Mouse (Mus musculus) ES-Bruce4 (cell line): ENCODE measurements around the gene Ankrd65. TPM values are rescaled to one million over a fixed set of nuclear protein-coding genes. Genes with fewer than 3 reads are reported as not detected.

Experiments
- H3K27ac ChIP-seq: 2 replicates; pipeline ENCODE4 v1.5.1; 2012; ENCODE audit warnings: low read length, inconsistent platforms; ENCODE audit not compliant: insufficient read depth
- H3K27me3 ChIP-seq: 2 replicates; pipeline ENCODE4 v1.6.1; 2012; ENCODE audit warnings: mild to moderate bottlenecking, low read length, inconsistent platforms; ENCODE audit not compliant: control insufficient read depth, poor library complexity, insufficient read depth, severe bottlenecking
- H3K36me3 ChIP-seq: 2 replicates; pipeline ENCODE4 v1.6.1; 2012; ENCODE audit warnings: inconsistent platforms, mild to moderate bottlenecking, low read length, moderate library complexity; ENCODE audit not compliant: control insufficient read depth, poor library complexity, insufficient read depth, severe bottlenecking
- H3K4me1 ChIP-seq: one replicate; pipeline ENCODE4 v1.8.1; 2011; ENCODE audit warnings: low read length; ENCODE audit not compliant: control insufficient read depth, insufficient read depth
- H3K4me3 ChIP-seq: 2 replicates; pipeline ENCODE4 v1.5.1; 2011; ENCODE audit warnings: low read depth, mild to moderate bottlenecking, low read length
- H3K9ac ChIP-seq: 2 replicates; pipeline ENCODE4 v1.6.1; 2012; ENCODE audit warnings: low read depth, mild to moderate bottlenecking, inconsistent platforms; ENCODE audit not compliant: poor library complexity, severe bottlenecking
- H3K9me3 ChIP-seq: replicated peaks from 2 replicates; pipeline ENCODE4 v1.6.1; 2012; ENCODE audit warnings: mild to moderate bottlenecking, low read length, inconsistent platforms; ENCODE audit not compliant: control insufficient read depth, poor library complexity, insufficient read depth, severe bottlenecking
- CTCF ChIP-seq: IDR thresholded peaks from one replicate; pipeline ENCODE4 v1.8.1; 2011; ENCODE audit warnings: low read depth, low read length
- EP300 ChIP-seq: IDR thresholded peaks from 2 replicates; pipeline ENCODE4 v1.6.1; 2011; ENCODE audit warnings: low read depth, low read length; ENCODE audit not compliant: insufficient read depth
- POLR2A ChIP-seq: IDR thresholded peaks from one replicate; pipeline ENCODE4 v1.8.1; 2011; ENCODE audit warnings: low read length; ENCODE audit not compliant: insufficient read depth
- polyA plus RNA-seq: library from polyadenylated mRNA; stranded (reverse); fragments of >200 nt; gene quantifications from 2 replicates; pipeline ENCODE4 v1.2.4, GENCODE M21; 2011; ENCODE audit warnings: low read depth; ENCODE audit not compliant: missing spikeins, insufficient read depth, insufficient read length

Gene Ankrd65
- polyA plus RNA-seq, 1 experiment: not detected

DNA sequence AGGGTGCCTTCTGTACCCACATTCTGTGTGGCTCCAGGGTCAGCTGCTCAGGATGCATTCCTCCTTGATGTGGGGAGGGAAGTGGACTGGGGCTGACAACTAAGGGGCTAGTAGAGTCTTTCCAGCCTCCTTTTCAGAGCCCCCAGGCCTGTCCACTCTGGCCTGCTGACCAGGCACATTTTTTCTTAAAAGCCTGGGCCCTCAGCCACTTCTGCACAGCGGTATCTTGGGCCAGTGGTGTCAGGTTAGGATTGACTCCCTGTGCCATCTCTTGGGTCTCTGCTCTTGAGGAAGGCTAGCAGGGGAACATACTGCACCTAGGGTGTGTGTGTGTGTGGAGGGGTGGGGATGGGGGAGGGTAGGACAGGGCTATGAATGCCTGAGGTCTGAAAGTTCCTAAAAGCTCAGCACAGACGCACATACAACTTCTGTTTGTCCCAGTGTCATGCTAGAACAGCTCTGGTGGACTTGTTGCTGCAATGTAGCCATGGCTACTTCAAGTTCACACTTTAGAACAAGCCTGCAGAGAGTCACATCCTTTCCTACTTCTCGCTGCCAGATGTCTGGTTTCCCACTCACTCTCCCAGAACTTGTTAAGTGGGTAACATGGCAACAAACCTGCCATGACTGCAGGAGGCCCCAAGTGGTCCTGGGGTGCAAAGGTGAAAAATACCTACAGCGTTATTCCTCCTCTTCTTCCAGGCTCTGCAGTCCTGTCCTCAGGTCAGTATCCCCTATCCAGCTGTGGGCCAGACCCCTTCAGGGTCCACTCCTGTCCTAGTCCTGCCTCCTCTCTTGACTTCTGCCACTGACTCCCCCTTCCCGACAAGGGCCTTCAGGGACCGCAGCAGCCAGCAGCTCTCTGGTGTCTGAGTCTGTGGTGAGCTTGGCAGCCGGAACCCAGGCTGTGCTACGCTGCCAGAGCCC, 50.1 kb downstream of the Ankrd65 start:
- Histone ChIP-seq H3K4me1 (peaks cover 6% of the 10 kb centered on the region), H3K27me3 (no peaks in the 10 kb centered on the region), H3K9me3 (no peaks in the 10 kb centered on the region), H3K36me3 (no peaks in the 10 kb centered on the region), H3K9ac (peak overlapping the region; percentile 48), H3K27ac (no peak overlapping the region), H3K4me3 (peak overlapping the region; percentile 76)
- TF ChIP-seq CTCF: no peak
- TF ChIP-seq POLR2A: no peak
- TF ChIP-seq EP300: no peak

DNA sequence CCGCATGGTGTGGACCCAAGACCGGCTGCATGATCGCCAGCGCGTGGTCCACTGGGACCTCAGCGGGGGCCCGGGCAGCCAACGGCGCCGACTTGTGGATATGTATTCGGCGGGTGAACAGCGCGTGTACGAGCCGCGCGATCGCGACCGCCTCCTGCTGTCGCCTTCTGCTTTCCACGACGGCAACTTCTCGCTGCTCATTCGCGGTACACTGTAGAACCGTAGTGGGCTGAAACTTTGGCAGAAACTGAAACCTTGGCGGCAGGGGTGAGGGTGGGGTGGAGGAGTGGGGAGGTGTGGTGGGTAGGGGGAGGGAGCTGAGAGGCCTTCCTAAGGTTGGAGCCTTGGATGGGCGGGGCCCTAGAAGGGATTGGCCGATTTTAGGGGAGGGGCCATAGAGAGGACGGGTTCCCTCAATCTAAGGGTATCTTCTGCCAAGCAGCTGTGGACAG, 50.8 kb downstream of the Ankrd65 start:
- H3K4me1 ChIP-seq: peaks cover 6% of the 10 kb centered on the region
- H3K9me3 ChIP-seq: no peaks in the 10 kb centered on the region
- TF ChIP-seq EP300: no peak
- peak; percentile 29 for TF ChIP-seq POLR2A
- TF ChIP-seq CTCF: peak; percentile 1
- H3K9ac ChIP-seq: peak overlapping the region; percentile 48
- no peaks in the 10 kb centered on the region for H3K36me3 ChIP-seq
- no peak overlapping the region for H3K27ac ChIP-seq
- peak overlapping the region; percentile 76 for H3K4me3 ChIP-seq
- no peaks in the 10 kb centered on the region for H3K27me3 ChIP-seq

DNA sequence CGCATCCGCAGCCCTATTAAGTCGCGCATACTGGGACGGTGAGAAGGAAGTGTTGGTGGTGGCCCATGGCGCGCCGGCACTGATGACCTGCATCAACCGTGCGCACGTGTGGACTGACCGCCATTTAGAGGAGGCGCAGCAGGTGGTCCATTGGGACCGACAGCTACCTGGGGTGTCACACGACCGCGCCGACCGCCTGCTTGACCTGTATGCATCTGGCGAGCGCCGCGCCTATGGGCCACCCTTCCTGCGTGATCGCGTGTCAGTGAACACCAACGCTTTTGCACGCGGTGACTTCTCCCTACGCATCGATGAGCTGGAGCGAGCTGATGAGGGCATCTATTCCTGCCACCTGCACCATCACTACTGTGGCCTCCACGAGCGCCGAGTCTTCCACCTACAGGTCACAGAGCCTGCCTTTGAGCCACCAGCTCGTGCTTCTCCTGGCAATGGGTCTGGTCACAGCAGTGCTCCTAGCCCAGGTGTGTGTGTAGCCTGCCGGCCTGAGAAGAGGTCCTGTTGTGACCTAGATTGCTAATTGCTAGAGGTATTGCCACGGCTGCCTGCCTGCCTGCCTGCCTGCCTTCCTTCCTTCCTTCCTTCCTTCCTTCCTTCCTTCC, 51.5 kb downstream of the Ankrd65 start:
- Histone ChIP-seq H3K4me3 (peak overlapping the region; percentile 76), H3K27ac (no peak overlapping the region), H3K9ac (no peak overlapping the region)

GRCm38 (mm10) chr4:155843231-155843630, 53.0 kb downstream of the Ankrd65 start:
- Histone ChIP-seq H3K36me3 (no peaks in the 10 kb centered on the region), H3K4me3 (no peak overlapping the region), H3K27me3 (no peaks in the 10 kb centered on the region), H3K27ac (no peak overlapping the region), H3K9ac (no peak overlapping the region), H3K9me3 (no peaks in the 10 kb centered on the region), H3K4me1 (peaks cover 6% of the 10 kb centered on the region)
- TF ChIP-seq EP300: no peak
- TF ChIP-seq POLR2A: no peak
- TF ChIP-seq CTCF: no peak

More for the DNA sequence above, 51.5 kb downstream of the Ankrd65 start:
- Histone ChIP-seq H3K36me3 (no peaks in the 10 kb centered on the region), H3K4me1 (peaks cover 6% of the 10 kb centered on the region), H3K27me3 (no peaks in the 10 kb centered on the region), H3K9me3 (no peaks in the 10 kb centered on the region)
- no peak for TF ChIP-seq EP300
- no peak for TF ChIP-seq POLR2A
- no peak for TF ChIP-seq CTCF

DNA sequence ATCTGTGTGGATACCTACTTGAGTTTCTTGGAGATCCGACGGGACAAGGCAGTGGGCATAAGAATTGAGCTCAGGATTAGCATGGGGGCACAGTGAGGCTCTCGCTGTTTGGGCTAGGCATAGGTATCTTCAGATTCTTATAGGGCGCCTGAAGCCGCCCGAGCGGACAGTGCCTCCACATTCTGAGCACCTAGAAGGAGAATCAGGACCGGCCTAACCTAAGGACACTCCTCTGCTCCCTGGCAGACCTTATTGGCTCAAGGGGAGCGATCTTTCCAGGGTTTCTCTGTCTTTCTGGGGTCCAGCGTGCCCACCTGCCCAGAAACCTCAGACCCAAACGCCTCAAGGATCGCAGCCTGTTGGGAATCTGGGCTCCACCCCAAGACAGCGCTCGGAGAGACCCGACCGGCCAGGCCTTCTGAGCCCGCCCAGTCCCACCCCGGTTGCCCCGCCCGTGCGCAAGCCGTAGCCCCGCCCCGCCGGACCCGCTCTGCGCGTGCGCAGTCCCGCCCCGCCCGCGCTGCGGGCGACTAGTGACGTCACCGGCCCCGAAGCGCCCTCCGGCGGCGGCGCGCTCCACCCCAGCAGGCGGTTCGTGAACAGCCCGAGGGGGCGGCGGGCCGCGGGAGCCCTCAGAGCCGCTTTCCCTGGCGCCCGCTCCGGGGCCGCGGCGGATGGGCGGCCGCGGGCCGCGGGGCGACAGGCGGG, 56.8 kb downstream of the Ankrd65 start, which contains the start of gene Dvl1:
Dvl1 (plus strand) TSS at position 532 of the 708 bp plus-strand sequence.
- Histone ChIP-seq H3K27me3 (no peaks in the 10 kb centered on the region), H3K27ac (no peak within 1 kb of the TSS), H3K4me3 (peak within 1 kb of the TSS; percentile 89), H3K9me3 (no peaks in the 10 kb centered on the region), H3K9ac (peak within 1 kb of the TSS; percentile 84), H3K36me3 (no peaks in the 10 kb centered on the region), H3K4me1 (no peaks in the 10 kb centered on the region)
- TF ChIP-seq EP300 (no peak), CTCF (peak; percentile 13)
